Mouse (Mus musculus) MEL-GATA-1-ER (cell line): ENCODE results near the gene Bach1.
"Not testable (repeated sequence)": the region's sequence is repeated elsewhere in the genome, so short reads cannot be mapped to it uniquely, and the experiment has no call there.

Experiments used
- DNase-seq: peaks from one replicate; pipeline ENCODE4 v3.0.0-alpha.2; 2012; ENCODE audit warnings: low read depth; ENCODE audit errors: extremely low read depth

Bach1 gene

DNA sequence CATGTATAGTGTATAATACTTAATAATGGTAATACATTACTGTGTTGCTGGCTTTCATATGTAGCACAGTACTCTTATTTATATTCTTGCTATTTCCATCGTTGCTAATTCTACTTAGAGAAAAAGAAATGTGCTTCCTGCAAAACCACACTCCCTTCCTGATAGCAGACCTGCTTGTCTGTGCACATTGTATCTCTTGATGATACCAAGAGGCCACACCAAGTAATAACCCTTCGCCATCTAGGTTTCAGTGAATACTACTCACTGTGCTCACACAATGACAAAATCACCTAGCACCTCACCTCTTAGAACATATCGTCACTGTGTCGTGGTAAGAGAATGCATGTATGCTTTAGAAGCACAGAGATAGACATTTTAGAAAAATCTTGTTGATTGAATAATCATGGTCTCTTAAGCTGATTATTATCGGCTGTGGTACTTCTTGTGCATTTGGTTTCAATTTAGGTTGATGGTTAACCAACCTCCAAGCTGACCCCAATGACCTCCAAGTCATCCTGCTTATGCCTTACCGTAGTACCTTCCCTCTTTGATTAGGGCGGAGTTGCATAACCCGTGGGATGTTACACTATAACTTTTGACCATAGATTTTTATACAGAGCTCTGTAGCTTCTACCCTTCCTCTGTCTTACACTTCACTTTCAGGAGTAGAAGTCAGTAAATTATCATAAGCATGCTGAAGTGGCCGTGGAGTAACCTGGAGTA, 17.7 kb upstream of the Bach1 start:
- no peak for DNase-seq

DNA sequence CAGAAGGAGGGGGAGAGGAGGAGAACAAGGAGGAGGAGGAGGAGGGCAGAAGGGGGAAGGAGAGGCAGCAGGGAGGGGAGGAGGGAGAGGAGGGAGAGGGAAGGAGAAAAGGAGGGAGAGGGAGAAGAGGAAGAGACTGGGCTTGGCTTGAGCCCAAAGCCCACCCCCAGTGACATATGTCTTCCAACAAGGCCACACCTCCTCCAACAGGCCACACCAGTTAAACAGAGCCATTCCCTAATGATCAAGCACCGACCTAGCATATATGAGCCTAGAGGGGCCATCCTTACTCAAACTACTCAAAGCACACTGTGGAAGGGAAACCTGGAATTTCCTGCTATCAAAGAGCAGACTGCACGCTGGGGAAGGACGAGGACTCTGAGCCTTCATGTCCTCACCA, 16.9 kb upstream of the Bach1 start:
- DNase-seq, result no peak

DNA sequence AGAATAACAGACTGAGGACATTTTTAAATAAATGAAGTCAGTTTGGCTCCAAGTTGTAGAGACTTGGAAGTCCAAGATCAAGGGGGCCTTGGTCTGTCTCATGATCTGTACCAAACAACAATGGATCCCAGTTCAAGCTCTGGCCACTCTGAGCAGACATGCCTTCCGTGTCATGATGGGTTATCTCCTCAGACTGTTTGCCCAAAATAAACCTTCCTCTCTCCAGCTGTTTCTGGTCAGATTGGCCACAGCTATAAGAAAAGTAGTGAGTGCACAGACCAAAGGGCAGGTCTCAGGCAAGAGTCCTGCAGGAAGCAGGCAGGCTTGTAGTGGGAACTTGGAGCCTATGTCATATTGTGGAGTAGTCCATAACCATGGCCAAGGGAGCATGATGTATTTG, 12.3 kb upstream of the Bach1 start:
- no peak for DNase-seq

DNA sequence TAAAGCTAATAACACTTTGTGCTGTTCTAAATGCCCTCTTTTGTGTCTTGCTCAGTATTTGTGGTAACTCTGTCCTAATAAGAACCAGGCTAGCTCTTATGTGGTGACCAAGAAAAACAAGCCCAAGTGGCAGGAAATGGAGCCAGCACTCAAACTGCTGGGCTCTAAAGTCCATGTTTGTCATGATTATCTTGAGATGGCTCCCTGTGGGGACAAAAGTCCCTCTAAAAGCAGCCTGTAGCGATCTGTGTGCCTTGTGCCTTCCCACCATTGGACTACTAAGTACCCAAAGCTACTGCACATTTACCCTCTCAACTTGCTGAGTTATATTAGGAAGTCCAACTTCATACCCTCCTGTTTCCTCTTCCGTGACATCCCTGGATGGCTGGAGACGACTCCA, 11.4 kb upstream of the Bach1 start:
- no peak for DNase-seq

DNA sequence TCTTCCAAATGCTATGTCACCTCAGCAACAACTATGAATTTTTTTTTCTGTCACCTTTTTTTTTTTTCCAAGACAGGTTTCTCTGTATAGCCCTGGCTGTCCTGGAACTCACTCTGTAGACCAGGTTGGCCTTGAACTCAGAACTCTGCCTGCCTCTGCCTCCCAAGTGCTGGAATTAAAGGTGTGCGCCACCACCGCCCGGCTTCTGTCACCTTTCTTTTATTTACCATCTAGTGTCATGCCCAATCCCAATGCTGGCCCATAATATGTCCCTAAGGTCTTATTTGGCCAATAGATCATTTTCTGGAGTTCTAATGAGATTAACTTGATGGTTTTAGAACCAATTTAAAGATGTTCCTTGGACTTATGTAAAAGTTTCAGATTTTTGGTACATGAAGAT, 10.4 kb upstream of the Bach1 start:
- DNase-seq, result not testable (repeated sequence)

DNA sequence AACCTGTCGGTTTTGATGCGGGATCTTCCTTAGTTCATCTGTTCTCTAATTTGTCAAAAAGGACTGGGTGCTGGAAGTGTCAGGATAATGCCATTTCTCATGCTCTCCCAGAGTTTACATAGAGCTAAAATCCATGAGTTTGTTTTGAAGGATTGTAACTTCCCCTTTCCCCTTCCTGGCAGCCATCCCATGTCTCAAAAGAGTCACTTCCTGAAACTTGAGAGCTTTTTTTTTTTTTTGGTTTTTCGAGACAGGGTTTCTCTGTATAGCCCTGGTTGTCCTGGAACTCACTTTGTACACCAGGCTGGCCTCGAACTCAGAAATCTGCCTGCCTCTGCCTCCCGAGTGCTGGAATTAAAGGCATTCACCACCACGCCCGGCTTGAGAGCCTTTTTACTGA, 9.9 kb upstream of the Bach1 start:
- peak; percentile 88 for DNase-seq

DNA sequence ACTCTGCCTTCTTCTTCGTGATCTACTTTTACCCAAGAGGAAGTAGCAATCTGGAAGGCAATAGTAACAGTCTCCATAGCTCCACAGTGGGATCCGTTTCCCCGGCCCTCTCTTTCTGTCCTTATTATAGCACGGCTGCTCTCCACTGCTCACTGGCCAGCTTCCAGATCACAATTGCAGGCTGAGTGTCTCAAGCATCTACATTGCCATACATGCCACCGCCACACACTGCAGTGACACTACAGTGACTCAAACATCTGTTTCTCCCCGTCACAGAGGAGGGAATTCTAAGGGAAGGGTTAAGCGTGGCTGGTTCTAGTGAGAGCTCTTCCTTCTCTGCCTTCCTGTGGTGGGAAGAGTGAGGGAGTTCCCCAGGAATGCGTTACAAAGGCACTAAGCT, 9.5 kb upstream of the Bach1 start:
- DNase-seq, result no peak

DNA sequence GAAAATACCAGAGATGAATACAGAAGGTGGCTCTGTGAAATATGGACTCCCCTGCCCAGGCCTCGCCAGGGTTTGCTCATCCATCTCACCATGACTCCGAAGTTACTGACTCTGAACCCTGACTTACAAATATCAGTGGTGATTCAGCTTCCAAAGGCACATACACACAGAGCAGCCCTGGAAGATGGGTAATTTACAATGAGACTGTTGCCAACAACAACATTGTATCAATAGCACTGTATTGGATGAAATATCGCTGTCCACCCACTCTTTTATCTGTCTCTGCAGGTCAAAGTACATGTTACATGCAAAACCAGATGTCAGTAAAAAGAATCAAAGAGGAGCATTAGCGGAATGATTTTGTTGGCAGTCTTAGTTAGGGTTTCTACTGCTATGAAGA, 8.2 kb upstream of the Bach1 start:
- DNase-seq, result no peak

DNA sequence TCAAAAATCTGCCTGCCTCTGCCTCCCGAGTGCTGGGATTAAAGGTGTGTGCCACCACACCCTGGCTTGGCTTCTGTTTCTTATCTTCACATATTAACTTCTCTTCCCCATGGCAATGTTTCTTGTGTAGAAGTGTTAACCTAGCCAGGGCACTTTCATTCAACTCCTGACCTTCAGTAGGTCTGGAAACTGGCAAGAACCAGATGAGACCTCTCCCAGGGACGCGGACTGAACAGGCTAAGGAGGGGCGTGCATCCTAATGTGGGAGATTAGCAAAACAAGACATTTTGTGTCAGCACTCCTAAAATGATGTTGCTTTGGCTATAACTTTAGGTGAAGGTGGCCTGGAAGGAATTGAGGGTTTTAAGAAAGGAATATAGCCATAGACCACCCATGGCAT, 7.6 kb upstream of the Bach1 start:
- no peak for DNase-seq

DNA sequence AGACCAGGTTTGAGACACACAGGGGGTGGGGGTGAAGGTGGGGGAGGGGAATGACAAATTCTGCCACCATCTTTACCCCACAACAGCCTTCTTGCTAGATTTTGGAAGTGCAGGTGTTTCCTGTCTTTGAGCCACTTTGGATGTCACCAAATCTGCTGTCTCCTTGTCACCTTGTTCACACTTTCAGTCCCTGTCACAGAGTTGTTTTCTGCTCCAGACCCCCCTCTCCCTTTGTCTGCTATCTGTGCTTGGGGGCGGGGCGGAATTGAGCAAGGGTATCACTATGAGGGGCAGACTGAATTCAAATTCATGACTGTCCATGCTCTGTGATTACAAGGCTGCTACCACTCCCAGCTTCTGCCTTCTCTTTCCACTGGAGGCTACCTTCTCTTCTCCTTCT, 6.2 kb upstream of the Bach1 start:
- no peak for DNase-seq

DNA sequence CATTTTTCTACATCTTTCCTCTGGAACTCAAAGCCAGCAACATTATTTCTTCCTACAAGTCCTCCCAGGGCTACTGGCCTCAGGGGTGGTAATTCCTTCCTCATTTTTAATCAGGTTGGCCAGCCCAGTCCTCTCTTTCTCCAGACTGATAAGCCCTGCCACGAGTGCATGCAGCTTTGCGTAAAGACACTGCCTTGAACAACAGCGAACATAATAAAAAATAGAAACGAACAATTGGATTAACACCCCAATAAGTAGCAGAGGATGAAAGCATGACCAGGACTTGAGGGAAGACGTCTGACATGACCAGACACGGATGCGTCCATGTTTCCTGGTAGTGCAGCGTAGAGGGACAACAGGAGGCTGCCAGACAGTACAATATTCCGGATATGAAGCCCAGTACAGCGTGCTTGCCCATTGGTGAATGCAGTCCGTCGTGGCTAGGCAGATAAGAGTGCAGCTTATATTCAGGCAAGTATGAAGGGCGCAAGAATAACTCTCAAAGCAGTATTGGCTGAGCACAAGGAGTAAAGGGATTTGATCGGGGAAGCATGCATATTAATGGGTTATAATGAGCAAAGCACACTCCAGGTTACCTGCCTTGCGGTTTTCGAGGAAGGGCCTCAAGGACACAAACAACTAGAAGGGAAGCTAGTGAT, 909 bp upstream of the Bach1 start:
- DNase-seq, result peak; percentile 91

DNA sequence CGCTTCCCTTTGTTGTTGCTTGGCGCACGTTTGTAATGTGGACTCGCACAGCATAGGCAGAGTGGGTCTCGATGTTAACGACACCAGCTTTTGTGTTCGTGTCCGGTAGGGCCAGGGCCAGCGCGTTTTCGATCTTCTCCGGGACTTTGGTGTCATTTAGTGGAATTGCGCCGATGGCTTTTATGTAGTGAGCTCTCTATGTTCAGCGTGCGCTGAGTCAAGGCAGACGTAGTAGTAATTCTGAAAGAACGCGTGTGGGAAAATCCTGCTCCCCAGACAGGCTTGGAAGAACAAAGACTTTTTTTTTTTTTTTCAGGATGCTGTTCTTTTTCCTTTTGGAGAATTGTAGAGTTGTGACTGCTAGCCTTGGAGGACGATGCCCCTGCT, 554 bp downstream of the Bach1 start:
- DNase-seq, result no peak

DNA sequence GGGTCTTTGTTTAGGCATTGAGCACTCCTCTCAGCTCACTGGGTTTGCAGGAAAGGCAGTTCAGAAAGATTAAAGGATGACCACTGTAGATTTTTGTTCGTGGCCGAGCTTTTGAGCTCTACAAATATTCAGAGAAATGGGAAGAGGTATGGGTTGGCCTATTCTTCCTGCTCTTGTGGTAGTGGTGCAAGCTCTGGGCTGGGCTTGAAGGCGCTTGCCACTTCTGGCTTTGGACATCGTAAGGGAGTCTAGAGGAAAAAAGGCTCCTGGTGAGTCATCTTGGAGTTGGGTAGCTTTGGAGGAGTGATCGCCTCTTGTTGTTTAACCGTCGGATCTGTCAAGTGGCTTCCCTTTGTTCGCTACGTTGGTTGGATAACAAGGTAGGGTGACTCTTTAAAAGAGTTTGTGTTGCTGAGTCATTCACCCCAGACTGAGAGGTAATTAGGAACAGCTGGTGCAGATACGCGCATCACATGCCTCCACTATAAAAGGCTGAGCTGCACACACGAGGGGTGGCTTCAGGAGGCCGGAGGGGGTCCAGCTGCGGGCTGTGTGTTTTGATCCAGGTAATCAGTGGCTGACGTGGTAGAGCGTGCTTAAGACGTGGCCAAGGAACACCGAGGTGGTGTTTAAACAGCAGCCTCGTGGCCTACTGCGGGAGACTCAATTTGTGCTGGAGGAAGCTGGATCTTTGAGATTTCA, 1.1 kb downstream of the Bach1 start:
- peak; percentile 90 for DNase-seq

DNA sequence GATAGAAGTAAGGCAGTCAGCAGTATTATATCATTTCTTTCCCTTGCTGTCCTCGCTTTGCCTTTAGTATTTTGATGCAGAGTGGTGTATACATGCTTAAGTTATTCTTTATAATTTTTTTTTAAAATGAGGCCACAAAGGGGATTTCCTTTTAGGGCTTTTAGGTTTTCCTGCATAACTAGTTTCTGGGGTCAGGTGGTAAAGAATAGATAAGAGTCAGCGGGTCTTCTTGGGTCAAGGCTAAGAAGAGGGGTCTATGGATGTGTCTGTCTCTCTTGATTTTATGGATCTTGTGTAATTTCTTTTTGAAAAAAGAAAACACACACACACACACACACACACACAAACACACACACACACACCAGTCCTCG, 1.6 kb downstream of the Bach1 start:
- DNase-seq, result no peak

DNA sequence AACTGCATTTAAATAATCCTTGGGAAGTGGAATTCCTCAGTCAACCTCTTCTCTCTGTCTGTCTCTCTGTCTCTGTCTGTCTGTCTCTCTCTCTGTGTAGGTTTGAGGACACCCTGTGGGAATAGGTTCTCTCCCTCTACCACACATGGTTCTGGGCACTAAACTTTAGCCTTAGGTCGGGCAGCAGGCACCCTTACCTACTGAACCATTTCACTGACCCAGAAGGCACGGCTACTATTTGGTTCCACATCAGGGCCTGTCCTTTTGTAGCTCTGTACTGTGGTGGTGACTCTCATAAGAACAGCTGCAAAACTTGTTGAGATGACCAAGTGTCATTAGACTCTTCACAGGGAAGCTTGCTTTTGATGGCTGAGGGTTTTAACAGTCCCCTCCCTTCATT, 3.1 kb downstream of the Bach1 start:
- DNase-seq, result no peak

DNA sequence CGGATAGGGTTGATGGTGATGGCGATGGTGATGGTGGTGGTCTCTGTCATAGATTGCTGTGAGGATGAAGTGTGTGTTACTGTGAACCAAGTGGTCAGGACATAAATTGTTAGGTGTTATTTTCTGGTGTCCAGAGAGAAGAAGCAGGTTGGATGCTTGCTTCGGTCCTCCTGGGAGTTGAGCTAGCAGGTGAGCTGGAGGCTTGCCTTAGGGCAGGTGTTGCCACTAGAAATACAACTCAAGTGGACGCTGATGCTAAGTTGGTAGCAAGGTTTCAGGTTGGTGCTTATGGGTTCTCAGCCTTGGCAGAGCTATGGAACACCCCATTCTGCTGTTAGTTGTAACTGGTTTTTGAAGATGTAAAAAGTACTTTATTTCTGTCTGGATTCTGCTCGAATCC, 4.1 kb downstream of the Bach1 start:
- no peak for DNase-seq

DNA sequence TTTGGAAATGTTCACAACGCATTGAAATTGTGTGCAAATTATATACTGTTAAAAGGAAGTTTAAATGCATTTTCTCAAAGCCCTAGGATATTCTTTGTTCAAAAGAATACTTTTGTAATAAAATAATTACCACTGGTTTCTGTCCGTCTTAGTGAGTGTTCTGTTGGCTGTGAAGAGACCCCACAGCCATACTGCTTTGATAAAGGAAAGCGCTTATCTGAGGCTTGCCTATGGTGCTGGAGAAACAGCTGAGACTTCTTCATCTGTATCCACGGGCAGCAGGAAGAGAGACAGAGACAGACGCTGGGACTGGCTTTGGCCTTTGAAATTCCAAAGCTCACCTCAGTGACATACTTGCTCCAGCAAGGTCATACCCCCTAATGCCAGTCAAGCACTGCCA, 5.5 kb downstream of the Bach1 start:
- no peak for DNase-seq

DNA sequence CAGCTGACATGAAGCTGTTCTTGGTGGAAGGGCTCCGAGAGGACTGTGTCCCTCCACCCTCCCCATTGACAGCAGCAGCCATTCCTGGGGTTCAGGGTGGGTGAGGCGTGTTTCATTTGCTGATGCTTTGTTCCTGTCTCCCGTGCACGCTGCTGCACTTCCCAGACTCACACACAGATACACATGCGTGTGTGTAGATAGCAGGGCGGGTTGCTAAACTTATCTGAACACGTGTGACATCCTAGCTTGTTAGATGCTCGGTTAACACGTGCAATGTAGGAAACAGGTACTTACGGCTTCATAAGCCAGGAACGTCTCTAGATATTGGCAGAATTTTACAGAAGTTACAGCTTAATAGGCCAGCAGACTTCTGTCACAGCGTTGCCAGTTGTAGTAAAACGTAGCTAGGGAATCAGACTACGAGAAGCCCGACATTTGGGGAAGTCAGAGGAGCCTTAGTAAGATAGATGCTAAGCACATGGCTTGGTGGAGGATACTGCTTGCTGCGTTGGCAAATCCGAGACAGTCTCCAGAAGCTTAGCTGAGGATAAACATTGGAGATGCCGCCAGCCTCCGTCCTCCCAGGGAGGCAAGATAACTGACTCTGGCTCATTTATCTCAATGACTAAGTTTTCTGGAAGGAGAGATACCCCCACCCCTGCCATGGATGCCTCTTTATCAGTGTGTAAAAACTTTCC, 7.3 kb downstream of the Bach1 start:
- no peak for DNase-seq

DNA sequence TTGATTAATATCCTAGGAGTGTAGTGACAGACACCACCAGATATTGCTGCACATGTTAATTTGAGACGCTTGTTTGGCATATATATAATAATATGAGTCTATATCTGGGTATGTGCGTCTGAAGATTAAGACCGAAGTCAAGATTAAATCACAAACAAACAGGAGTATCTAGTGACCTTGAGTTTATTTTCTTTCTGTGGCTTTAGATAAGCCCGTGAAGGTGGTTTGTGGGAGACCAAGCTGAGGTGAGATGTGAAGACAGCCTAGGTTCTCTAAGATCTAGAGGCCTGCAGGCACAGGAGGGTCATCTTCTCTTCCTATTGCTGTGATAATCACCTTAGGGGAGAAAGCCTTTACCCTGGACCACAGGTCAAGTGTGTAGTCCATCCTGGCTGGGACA, 8.6 kb downstream of the Bach1 start:
- DNase-seq, result no peak

DNA sequence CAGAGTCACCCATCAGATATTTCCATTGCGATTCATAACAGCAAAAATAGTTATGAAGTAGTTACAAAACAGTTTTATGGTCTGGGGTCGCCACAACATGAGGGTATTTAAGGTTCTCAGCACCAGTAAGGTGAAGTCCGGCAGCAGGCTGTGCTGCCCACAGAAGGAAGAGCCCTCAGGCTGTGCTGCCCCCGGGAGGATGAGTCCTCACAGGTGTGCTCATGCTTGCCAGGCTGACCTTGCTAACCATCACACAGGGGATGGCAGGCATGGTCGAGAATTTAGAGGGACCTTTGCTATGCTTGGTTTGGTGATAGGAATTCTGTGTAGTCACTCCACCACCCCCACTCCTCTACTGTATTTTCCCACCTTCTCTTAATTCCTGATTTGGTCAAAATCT, 9.8 kb downstream of the Bach1 start:
- DNase-seq, result no peak

DNA sequence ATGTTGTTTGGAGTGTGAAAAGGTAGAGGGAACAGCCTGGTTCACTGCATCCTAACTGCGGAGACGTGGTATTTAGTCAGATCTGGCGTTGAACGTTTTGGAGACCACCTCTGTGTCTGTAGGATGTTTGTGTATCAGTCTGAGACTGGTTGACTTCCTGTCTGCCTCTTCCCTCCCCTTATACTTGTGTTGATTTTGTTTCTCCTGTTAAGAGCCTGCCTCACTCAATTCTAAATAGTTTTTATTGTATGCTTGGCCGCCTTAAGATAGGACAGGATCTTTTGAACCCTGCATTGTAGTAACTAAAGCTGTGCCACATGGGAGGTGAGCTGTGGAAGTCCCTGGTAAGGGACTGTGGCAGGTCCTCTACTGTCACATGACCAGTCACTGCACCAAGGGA, 10.4 kb downstream of the Bach1 start:
- DNase-seq, result no peak

DNA sequence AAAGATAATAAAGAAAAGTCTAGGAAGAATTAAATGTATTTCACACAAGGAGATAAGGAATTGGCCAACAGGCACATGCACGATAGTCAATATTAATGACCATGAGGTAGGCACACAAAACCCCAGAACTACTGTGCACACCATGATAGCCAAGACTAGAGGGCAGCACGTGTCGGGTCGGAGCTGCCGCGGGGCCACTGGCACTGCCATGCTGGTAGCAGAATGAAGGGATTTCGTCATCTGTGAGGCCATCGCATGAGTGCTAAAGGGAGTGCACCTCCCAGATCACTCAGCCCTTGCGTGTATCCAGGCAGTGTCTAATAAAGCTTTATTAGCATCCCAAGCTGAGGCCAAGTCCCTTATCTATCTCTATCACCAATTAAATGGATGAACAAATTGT, 11.2 kb downstream of the Bach1 start:
- DNase-seq, result no peak
